Mouse (Mus musculus) liver, embryonic 16.5 days (tissue): ENCODE measurements at regions not wholly inside any gene's neighbourhood (a gene's known extent, or its start where the extent isn't known, plus 50 kb on each side); places are given as distances from the start of the nearest gene placed in this dataset.

Experiments used
- ATAC-seq: fragments of 200-750 bp; cut with Nextera tagmentation; 2 replicates; pipeline ENCODE4 v1.8.0; 2017; ENCODE audit warnings: low read depth, mild to moderate bottlenecking, moderate number of reproducible peaks, moderate library complexity
- H3K27ac ChIP-seq: fragments of 300-500 bp; sonication (generic); 2 replicates; pipeline ENCODE4 v1.5.1; 2014; ENCODE audit warnings: mild to moderate bottlenecking, low read length
- H3K27me3 ChIP-seq: fragments of 300-500 bp; sonication (generic); 2 replicates; pipeline ENCODE4 v1.6.1; 2014; ENCODE audit warnings: low read depth, low read length, mixed read lengths; ENCODE audit not compliant: control insufficient read depth, insufficient read depth
- H3K36me3 ChIP-seq: fragments of 300-500 bp; sonication (generic); 2 replicates; pipeline ENCODE4 v1.6.1; 2014; ENCODE audit warnings: mild to moderate bottlenecking; ENCODE audit not compliant: control insufficient read depth, insufficient read depth
- H3K4me1 ChIP-seq: fragments of 300-500 bp; sonication (generic); 2 replicates; pipeline ENCODE4 v1.6.1; 2014; ENCODE audit warnings: low read depth, low read length, mixed read lengths; ENCODE audit not compliant: control insufficient read depth
- H3K4me2 ChIP-seq: fragments of 300-500 bp; sonication (generic); 2 replicates; pipeline ENCODE4 v1.6.1; 2014; ENCODE audit warnings: low read depth, low read length, mixed read lengths
- H3K4me3 ChIP-seq: fragments of 300-500 bp; sonication (generic); 2 replicates; pipeline ENCODE4 v1.5.1; 2014; ENCODE audit warnings: low read depth, mild to moderate bottlenecking, low read length
- H3K9ac ChIP-seq: fragments of 300-500 bp; sonication (generic); 2 replicates; pipeline ENCODE4 v1.6.1; 2014; ENCODE audit warnings: low read depth, low read length
- H3K9me3 ChIP-seq: fragments of 300-500 bp; sonication (generic); replicated peaks from 2 replicates; pipeline ENCODE4 v1.6.1; 2016; ENCODE audit warnings: low read length; ENCODE audit not compliant: control insufficient read depth
- WGBS: fragments of 180-500 bp; shearing (Covaris S2); extraction: QIAGEN DNeasy Blood & Tissue Kit; methylation state at CpG from one replicate; pipeline ENCODE4 v1.1.7; 2014; ENCODE audit not compliant: insufficient replicate concordance; 5-methylcytosine and 5-hydroxymethylcytosine counted together

DNA sequence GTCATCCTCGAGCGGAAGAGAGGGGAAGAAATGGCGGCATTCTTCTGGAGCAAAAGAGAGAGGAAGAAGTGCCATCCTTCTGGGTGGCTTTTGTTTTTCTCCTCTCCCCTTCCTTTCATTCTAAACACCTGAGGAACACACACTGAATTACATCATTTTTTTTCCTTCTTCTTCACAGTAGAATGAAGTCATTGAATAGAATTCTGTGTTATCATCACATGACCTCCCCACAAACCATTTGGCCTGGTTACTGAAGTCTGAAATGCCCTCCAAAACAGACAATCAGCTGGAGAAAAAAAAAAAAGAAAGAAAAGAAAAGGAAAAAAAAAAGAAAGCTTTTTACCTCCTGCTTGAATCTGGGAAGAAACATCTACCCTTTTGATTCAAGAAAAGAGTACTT is 406.6 kb downstream of the Efnb2 start:
- Histone ChIP-seq H3K9ac (no peak overlapping the region), H3K9me3 (no peaks in the 10 kb centered on the region; the same call in 1 of the 2 replicates)
- 84% methylated on average over 3 of the region's 3 CpGs for WGBS

DNA sequence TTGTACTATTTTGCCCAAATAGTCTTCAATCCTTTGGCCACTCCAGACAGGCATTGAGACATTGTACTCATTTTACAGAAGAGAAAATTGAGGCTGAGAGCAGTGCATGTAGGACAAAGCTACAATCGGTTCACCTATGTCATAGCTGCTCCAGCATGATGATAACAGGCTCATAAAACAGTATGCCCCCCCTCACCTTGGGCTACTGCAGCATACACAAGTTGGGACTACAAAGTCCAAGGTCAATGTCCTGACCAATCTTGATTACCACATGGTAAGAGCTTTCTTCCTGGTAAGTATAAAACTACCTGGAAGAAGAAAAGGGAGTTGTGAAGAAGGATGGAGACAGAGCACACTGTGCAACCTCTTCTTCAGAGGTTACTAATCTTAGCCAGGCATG is 416.4 kb downstream of the Efnb2 start:
- WGBS = 37% methylated on average over 1 of the region's 1 CpGs
- no peak overlapping the region for H3K9ac ChIP-seq
- H3K4me3 ChIP-seq = no peak overlapping the region
- no peaks in the 10 kb centered on the region for H3K4me1 ChIP-seq
- H3K36me3 ChIP-seq = no peaks in the 10 kb centered on the region
- ATAC-seq = no peak
- no peak overlapping the region for H3K4me2 ChIP-seq
- no peak overlapping the region for H3K27ac ChIP-seq
- no peaks in the 10 kb centered on the region for H3K9me3 ChIP-seq
- H3K27me3 ChIP-seq = no peaks in the 10 kb centered on the region

More for the DNA sequence above, 406.6 kb downstream of the Efnb2 start:
- H3K27me3 ChIP-seq = no peaks in the 10 kb centered on the region
- no peak overlapping the region for H3K27ac ChIP-seq
- no peaks in the 10 kb centered on the region for H3K4me1 ChIP-seq
- ATAC-seq = no peak
- no peaks in the 10 kb centered on the region for H3K36me3 ChIP-seq
- no peak overlapping the region for H3K4me3 ChIP-seq
- H3K4me2 ChIP-seq = no peak overlapping the region

- no peaks in the 10 kb centered on the region for H3K9me3 ChIP-seq
- H3K9ac ChIP-seq = no peak overlapping the region
- no peak overlapping the region for H3K27ac ChIP-seq
- no peak overlapping the region for H3K4me2 ChIP-seq
- WGBS = 30% methylated on average over 3 of the region's 3 CpGs
- no peaks in the 10 kb centered on the region for H3K27me3 ChIP-seq
- no peaks in the 10 kb centered on the region for H3K36me3 ChIP-seq
- no peak overlapping the region for H3K4me3 ChIP-seq
- no peak for ATAC-seq
- no peaks in the 10 kb centered on the region for H3K4me1 ChIP-seq
These were observed 419.1 kb downstream of the Efnb2 start for GRCm38 (mm10) chr8:8241755-8242501.

GRCm38 (mm10) chr8:8241051-8241688 is 419.9 kb downstream of the Efnb2 start:
- 64% methylated on average over 9 of the region's 9 CpGs for WGBS
- no peaks in the 10 kb centered on the region for H3K27me3 ChIP-seq
- H3K9me3 ChIP-seq = no peaks in the 10 kb centered on the region
- H3K4me2 ChIP-seq = no peak overlapping the region
- no peaks in the 10 kb centered on the region for H3K36me3 ChIP-seq
- H3K4me1 ChIP-seq = no peaks in the 10 kb centered on the region
- H3K9ac ChIP-seq = no peak overlapping the region
- no peak for ATAC-seq
- H3K27ac ChIP-seq = no peak overlapping the region
- H3K4me3 ChIP-seq = no peak overlapping the region

DNA sequence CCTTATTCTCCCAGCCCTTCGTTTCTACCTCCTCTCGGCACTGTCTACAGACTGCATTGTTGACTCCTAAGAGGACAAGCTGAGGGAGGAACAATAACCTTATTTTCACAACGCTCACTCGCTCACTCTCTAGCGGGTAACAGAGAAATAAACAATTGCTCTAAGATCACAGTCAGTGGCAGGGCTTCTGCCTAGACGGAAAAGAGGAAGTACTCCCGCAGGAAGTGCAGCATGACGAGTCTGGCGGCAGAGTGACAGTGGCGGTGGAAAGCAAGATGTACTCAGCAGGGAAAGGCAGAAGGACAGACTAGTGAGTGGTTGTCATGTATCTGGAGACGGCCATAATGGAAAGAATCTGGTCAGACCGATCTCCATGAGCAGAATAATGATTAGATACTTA is 421.6 kb downstream of the Efnb2 start:
- Histone ChIP-seq H3K4me3 (no peak overlapping the region), H3K9me3 (no peaks in the 10 kb centered on the region), H3K4me1 (no peaks in the 10 kb centered on the region), H3K9ac (no peak overlapping the region), H3K36me3 (no peaks in the 10 kb centered on the region), H3K27ac (no peak overlapping the region), H3K4me2 (no peak overlapping the region), H3K27me3 (no peaks in the 10 kb centered on the region)
- WGBS = 16% methylated on average over 12 of the region's 12 CpGs
- ATAC-seq = peak; percentile 30; the same call in 1 of the 2 replicates

DNA sequence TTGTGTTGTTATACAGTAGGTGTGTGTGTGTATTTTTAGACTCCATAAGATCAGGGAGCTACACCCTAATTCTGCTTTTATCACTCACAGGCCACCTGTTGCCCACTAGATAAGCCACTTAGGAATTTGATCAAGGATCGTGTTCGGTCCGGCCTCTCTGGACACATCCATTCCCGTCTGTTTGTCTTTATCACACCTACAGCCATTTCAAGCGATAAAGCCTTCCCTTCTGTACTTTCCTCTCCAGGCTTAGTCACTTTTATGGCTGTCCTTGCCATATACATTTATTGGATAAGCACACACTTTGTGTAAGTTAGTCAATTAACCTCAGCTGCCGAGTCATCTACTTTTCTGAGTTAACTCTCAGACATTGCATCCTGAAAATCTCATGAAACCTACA is 423.0 kb downstream of the Efnb2 start:
- Histone ChIP-seq H3K27me3 (no peaks in the 10 kb centered on the region), H3K9me3 (no peaks in the 10 kb centered on the region), H3K4me1 (no peaks in the 10 kb centered on the region), H3K36me3 (no peaks in the 10 kb centered on the region), H3K4me3 (no peak overlapping the region), H3K9ac (no peak overlapping the region), H3K4me2 (no peak overlapping the region), H3K27ac (no peak overlapping the region)
- ATAC-seq = no peak
- 56% methylated on average over 6 of the region's 6 CpGs for WGBS

GRCm38 (mm10) chr8:8233616-8234015 is 427.4 kb downstream of the Efnb2 start:
- Histone ChIP-seq H3K4me3 (no peak overlapping the region), H3K4me2 (no peak overlapping the region), H3K27me3 (no peaks in the 10 kb centered on the region), H3K27ac (no peak overlapping the region), H3K9me3 (no peaks in the 10 kb centered on the region), H3K36me3 (no peaks in the 10 kb centered on the region), H3K4me1 (no peaks in the 10 kb centered on the region), H3K9ac (no peak overlapping the region)
- ATAC-seq = no peak
- WGBS = 63% methylated on average over 3 of the region's 3 CpGs

GRCm38 (mm10) chr8:8233156-8233555 is 427.9 kb downstream of the Efnb2 start:
- WGBS = 73% methylated on average over 4 of the region's 4 CpGs
- H3K4me2 ChIP-seq = no peak overlapping the region
- H3K4me1 ChIP-seq = no peaks in the 10 kb centered on the region

GRCm38 (mm10) chr8:8231996-8232632 is 428.9 kb downstream of the Efnb2 start:
- no peaks in the 10 kb centered on the region for H3K27me3 ChIP-seq
- H3K36me3 ChIP-seq = no peaks in the 10 kb centered on the region
- no peak overlapping the region for H3K4me3 ChIP-seq
- H3K4me2 ChIP-seq = no peak overlapping the region
- no peak for ATAC-seq
- no peak overlapping the region for H3K27ac ChIP-seq
- 63% methylated on average over 13 of the region's 13 CpGs for WGBS
- no peaks in the 10 kb centered on the region for H3K4me1 ChIP-seq
- no peaks in the 10 kb centered on the region for H3K9me3 ChIP-seq
- no peak overlapping the region for H3K9ac ChIP-seq

More at GRCm38 (mm10) chr8:8233156-8233555, 427.9 kb downstream of the Efnb2 start:
- no peaks in the 10 kb centered on the region for H3K36me3 ChIP-seq
- ATAC-seq = no peak
- no peaks in the 10 kb centered on the region for H3K27me3 ChIP-seq
- no peaks in the 10 kb centered on the region for H3K9me3 ChIP-seq
- H3K27ac ChIP-seq = no peak overlapping the region
- no peak overlapping the region for H3K4me3 ChIP-seq
- H3K9ac ChIP-seq = no peak overlapping the region
